Mouse (Mus musculus): ENCODE results near the gene Myo1f. TPM values are rescaled to one million over a fixed set of nuclear protein-coding genes. Genes with fewer than 3 reads are reported as not detected.

The Myo1f gene
- polyA plus RNA-seq, 1 experiment from 2014 or later = 4.3 TPM

- Histone ChIP-seq H3K27ac (ENCODE audit: low read depth) (no peak overlapping the region), H3K9me3 (ENCODE audit: low read depth, low read length) (no peaks in the 10 kb centered on the region), H3K9ac (no peak overlapping the region), H3K27me3 (ENCODE audit: insufficient read depth, low read length) (no peaks in the 10 kb centered on the region), H3K4me2 (no peak overlapping the region), H3K36me3 (ENCODE audit: insufficient read depth) (peaks cover 19% of the 10 kb centered on the region), H3K4me1 (ENCODE audit: insufficient read depth) (peaks cover 12% of the 10 kb centered on the region), H3K4me3 (ENCODE audit: low read depth, low read length) (no peak overlapping the region)
- TF ChIP-seq CTCF (IDR thresholded peaks at IDR 0.05; ENCODE audit: low read depth) = no peak
- no peak for ATAC-seq (ENCODE audit: insufficient read depth)
- 84% methylated on average over 5 of the region's 5 CpGs for WGBS
- no peak for DNase-seq
Measured at GRCm38 (mm10) chr17:33631796-33632195, 76.3 kb downstream of the Myo1f start.

DNA sequence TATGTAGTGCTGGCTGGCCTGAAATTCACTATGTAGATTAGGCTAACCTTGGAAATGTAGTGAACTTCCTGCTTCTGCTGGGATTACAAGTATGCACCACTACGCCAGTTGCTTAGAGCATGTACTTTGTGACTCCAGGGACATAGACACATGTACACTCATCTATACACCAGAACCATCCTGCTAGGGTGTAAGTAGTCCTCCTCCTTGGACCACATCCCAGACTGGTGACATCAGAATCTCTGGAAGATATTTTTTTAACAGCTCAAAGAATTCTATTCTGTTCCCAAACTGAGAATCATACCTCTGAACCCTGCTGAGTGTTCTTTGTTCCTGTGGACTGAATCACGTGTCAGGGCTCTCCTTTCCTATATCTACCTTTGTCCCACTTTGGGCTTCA is 81.5 kb downstream of the Myo1f start:
- no peak for TF ChIP-seq CTCF (IDR thresholded peaks at IDR 0.05; ENCODE audit: low read depth)
- Histone ChIP-seq H3K27ac (ENCODE audit: low read depth) (no peak overlapping the region), H3K36me3 (ENCODE audit: insufficient read depth) (peaks cover 9% of the 10 kb centered on the region), H3K4me3 (ENCODE audit: low read depth, low read length) (no peak overlapping the region), H3K9ac (no peak overlapping the region), H3K4me1 (ENCODE audit: insufficient read depth) (no peaks in the 10 kb centered on the region), H3K27me3 (ENCODE audit: insufficient read depth, low read length) (no peaks in the 10 kb centered on the region), H3K4me2 (no peak overlapping the region), H3K9me3 (ENCODE audit: low read depth, low read length) (no peaks in the 10 kb centered on the region)
- peak; percentile 53; the same call in 1 of the 2 replicates for ATAC-seq (ENCODE audit: insufficient read depth)
- WGBS = 78% methylated on average over 2 of the region's 2 CpGs
- peak; percentile 44 for DNase-seq

GRCm38 (mm10) chr17:33637516-33638276 is 82.2 kb downstream of the Myo1f start, which contains the start of gene Pram1:
Gene Pram1 (plus strand): TSS chr17:33638056.
- Histone ChIP-seq H3K27me3 (ENCODE audit: insufficient read depth, low read length) (no peaks in the 10 kb centered on the region), H3K4me1 (ENCODE audit: insufficient read depth) (no peaks in the 10 kb centered on the region), H3K36me3 (ENCODE audit: insufficient read depth) (peaks cover 10% of the 10 kb centered on the region; the same call in 1 of the 2 replicates), H3K9me3 (ENCODE audit: low read depth, low read length) (no peaks in the 10 kb centered on the region), H3K27ac (ENCODE audit: low read depth) (no peak within 1 kb of the TSS), H3K4me2 (no peak within 1 kb of the TSS), H3K4me3 (ENCODE audit: low read depth, low read length) (no peak within 1 kb of the TSS), H3K9ac (no peak within 1 kb of the TSS)
- ATAC-seq (ENCODE audit: insufficient read depth) = no peak
- 75% methylated on average over 4 of the region's 4 CpGs for WGBS
- no peak for TF ChIP-seq CTCF (IDR thresholded peaks at IDR 0.05; ENCODE audit: low read depth)
- no peak for DNase-seq

DNA sequence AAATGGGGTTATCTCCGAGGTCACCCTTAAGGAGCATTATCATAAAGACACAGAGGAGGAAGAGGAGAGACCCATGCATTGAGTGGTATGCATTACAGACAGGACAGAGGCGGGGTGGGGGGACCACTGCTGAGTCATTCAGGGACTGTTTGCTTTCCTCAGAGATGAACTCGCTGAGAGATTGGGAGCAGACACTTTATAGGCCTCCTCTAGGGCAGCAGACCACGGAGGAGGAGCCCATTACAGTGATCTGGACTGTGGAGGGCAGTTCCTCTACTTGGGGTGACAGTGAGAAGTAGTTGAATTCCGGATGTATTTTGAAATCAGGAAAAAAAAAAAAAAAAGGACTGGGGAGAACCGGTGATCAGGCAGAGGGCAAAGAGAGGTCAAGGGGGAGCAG is 84.2 kb downstream of the Myo1f start:
- no peak overlapping the region for H3K9ac ChIP-seq
- no peaks in the 10 kb centered on the region for H3K27me3 ChIP-seq (ENCODE audit: insufficient read depth, low read length)
- H3K4me2 ChIP-seq = no peak overlapping the region
- DNase-seq (no peak), ATAC-seq (ENCODE audit: insufficient read depth) (no peak)
- H3K4me1 ChIP-seq (ENCODE audit: insufficient read depth) = no peaks in the 10 kb centered on the region
- no peak for TF ChIP-seq CTCF (IDR thresholded peaks at IDR 0.05; ENCODE audit: low read depth)
- WGBS = 49% methylated on average over 6 of the region's 6 CpGs
- H3K36me3 ChIP-seq (ENCODE audit: insufficient read depth) = peaks cover 23% of the 10 kb centered on the region
- H3K9me3 ChIP-seq (ENCODE audit: low read depth, low read length) = no peaks in the 10 kb centered on the region
- no peak overlapping the region for H3K4me3 ChIP-seq (ENCODE audit: low read depth, low read length)
- no peak overlapping the region for H3K27ac ChIP-seq (ENCODE audit: low read depth)

DNA sequence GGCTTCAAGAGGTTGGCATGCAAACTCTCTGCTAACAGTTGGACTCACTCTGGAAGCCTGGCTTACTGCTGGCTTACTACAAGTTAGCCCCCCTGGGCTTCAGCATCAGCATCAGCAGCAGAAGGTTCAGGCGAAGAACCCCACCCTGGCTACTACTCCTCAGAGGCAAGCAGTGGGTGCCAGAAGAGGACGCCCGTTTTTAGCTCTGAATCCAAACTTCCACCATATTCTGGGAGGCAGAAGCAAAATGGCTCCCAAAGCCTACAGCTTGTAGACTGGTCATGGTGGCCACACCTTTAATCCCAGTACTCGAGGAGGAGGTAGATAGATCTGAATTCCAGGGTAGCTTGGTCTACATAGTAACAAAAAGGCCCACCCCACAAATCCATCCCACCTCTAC is 88.6 kb downstream of the Myo1f start:
- Histone ChIP-seq H3K36me3 (ENCODE audit: insufficient read depth) (peaks cover 65% of the 10 kb centered on the region), H3K9ac (no peak overlapping the region), H3K4me2 (no peak overlapping the region), H3K9me3 (ENCODE audit: low read depth, low read length) (no peaks in the 10 kb centered on the region), H3K4me3 (ENCODE audit: low read depth, low read length) (no peak overlapping the region), H3K27me3 (ENCODE audit: insufficient read depth, low read length) (no peaks in the 10 kb centered on the region), H3K27ac (ENCODE audit: low read depth) (no peak overlapping the region), H3K4me1 (ENCODE audit: insufficient read depth) (no peaks in the 10 kb centered on the region)
- DNase-seq = no peak
- no peak for ATAC-seq (ENCODE audit: insufficient read depth)
- no peak for TF ChIP-seq CTCF (IDR thresholded peaks at IDR 0.05; ENCODE audit: low read depth)
- 91% methylated on average over 4 of the region's 4 CpGs for WGBS

DNA sequence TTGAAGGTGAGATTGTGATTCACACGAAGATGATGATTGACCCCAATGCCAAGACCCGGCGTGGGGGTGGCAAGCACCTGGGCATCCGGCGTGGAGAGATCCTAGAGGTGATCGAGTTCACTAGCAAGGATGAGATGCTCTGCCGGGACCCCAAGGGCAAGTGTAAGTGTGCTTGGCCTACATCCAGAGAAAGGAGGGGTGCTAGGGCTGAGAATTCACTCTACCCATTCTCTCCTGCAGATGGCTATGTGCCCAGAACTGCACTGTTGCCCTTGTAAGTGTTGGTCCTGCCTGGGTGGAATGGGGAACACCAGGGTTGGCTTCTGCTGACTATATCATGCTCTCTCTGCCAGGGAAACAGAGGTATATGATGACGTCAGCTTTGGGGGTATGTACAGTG is 89.6 kb downstream of the Myo1f start:
- no peaks in the 10 kb centered on the region for H3K4me1 ChIP-seq (ENCODE audit: insufficient read depth)
- ATAC-seq (ENCODE audit: insufficient read depth) = no peak
- peaks cover 75% of the 10 kb centered on the region for H3K36me3 ChIP-seq (ENCODE audit: insufficient read depth)
- H3K9me3 ChIP-seq (ENCODE audit: low read depth, low read length) = no peaks in the 10 kb centered on the region
- TF ChIP-seq CTCF (IDR thresholded peaks at IDR 0.05; ENCODE audit: low read depth) = no peak
- WGBS = 93% methylated on average over 8 of the region's 8 CpGs
- H3K9ac ChIP-seq = no peak overlapping the region
- no peaks in the 10 kb centered on the region for H3K27me3 ChIP-seq (ENCODE audit: insufficient read depth, low read length)
- H3K4me3 ChIP-seq (ENCODE audit: low read depth, low read length) = no peak overlapping the region
- H3K27ac ChIP-seq (ENCODE audit: low read depth) = no peak overlapping the region
- DNase-seq = no peak
- no peak overlapping the region for H3K4me2 ChIP-seq

- WGBS = 97% methylated on average over 34 of the region's 34 CpGs
- no peaks in the 10 kb centered on the region for H3K9me3 ChIP-seq (ENCODE audit: low read depth, low read length)
Measured at GRCm38 (mm10) chr17:33649781-33650475, 94.4 kb downstream of the Myo1f start.

More at GRCm38 (mm10) chr17:33649781-33650475, 94.4 kb downstream of the Myo1f start:
- no peak overlapping the region for H3K27ac ChIP-seq (ENCODE audit: low read depth)
- H3K27me3 ChIP-seq (ENCODE audit: insufficient read depth, low read length) = no peaks in the 10 kb centered on the region
- ATAC-seq (ENCODE audit: insufficient read depth) (no peak), DNase-seq (no peak)
- no peaks in the 10 kb centered on the region for H3K4me1 ChIP-seq (ENCODE audit: insufficient read depth)
- no peak overlapping the region for H3K4me2 ChIP-seq
- no peak overlapping the region for H3K9ac ChIP-seq
- TF ChIP-seq CTCF (IDR thresholded peaks at IDR 0.05; ENCODE audit: low read depth) = no peak
- peaks cover 97% of the 10 kb centered on the region for H3K36me3 ChIP-seq (ENCODE audit: insufficient read depth)
- H3K4me3 ChIP-seq (ENCODE audit: low read depth, low read length) = no peak overlapping the region

Other genes starting within 250 kb of the Myo1f start
- gene Zfp81, start 196.8 kb upstream of the Myo1f start, polyA plus RNA-seq (2014; fragmentation: Nextera tagmentation; extraction: Ambion mirVana) = 14.7 and 17.4 TPM in 2 replicates
- 20.4 and 20.8 TPM in 2 replicates for gene Zfp101, start 161.1 kb upstream of the Myo1f start, polyA plus RNA-seq (2014; fragmentation: Nextera tagmentation; extraction: Ambion mirVana)
- 0.23 TPM in 1 of 2 replicates, not detected in the other for gene Actl9, start 122.8 kb upstream of the Myo1f start, polyA plus RNA-seq (2014; fragmentation: Nextera tagmentation; extraction: Ambion mirVana)
- gene Adamts10, start 31.5 kb upstream of the Myo1f start, polyA plus RNA-seq (2014; fragmentation: Nextera tagmentation; extraction: Ambion mirVana) = 117 and 126 TPM in 2 replicates
- 68.6 and 74.0 TPM in 2 replicates for gene Zfp414, start 73.4 kb downstream of the Myo1f start, polyA plus RNA-seq (2014; fragmentation: Nextera tagmentation; extraction: Ambion mirVana)
- gene Pram1, start 82.3 kb downstream of the Myo1f start, polyA plus RNA-seq (2014; fragmentation: Nextera tagmentation; extraction: Ambion mirVana) = 0.55 and 1.6 TPM in 2 replicates
- gene Hnrnpm, start 131.2 kb downstream of the Myo1f start, polyA plus RNA-seq (2014; fragmentation: Nextera tagmentation; extraction: Ambion mirVana) = 407 and 411 TPM in 2 replicates
- gene March2, start 163.0 kb downstream of the Myo1f start, polyA plus RNA-seq (2014; fragmentation: Nextera tagmentation; extraction: Ambion mirVana) = 45.3 and 46.4 TPM in 2 replicates
- 241 and 278 TPM in 2 replicates for gene Rab11b, start 204.8 kb downstream of the Myo1f start, polyA plus RNA-seq (2014; fragmentation: Nextera tagmentation; extraction: Ambion mirVana)
- 31.9 and 35.4 TPM in 2 replicates for gene Angptl4, start 226.1 kb downstream of the Myo1f start, polyA plus RNA-seq (2014; fragmentation: Nextera tagmentation; extraction: Ambion mirVana)

All from lung, embryonic 14.5 days (tissue).